Mouse (Mus musculus) myocyte (in vitro differentiated cells): Measurements from ENCODE around the gene Nomo1.

Experiments used
- CEBPB ChIP-seq: IDR thresholded peaks from 2 replicates; pipeline ENCODE4 v1.6.1; 2011; ENCODE audit warnings: mild to moderate bottlenecking, moderate library complexity; ENCODE audit not compliant: poor library complexity, insufficient read depth, severe bottlenecking
- E2F4 ChIP-seq: IDR thresholded peaks from one replicate; pipeline ENCODE4 v1.6.1; 2011; ENCODE audit warnings: mild to moderate bottlenecking, control low read depth, moderate library complexity; ENCODE audit not compliant: insufficient read depth
- MAX ChIP-seq: IDR thresholded peaks from one replicate; pipeline ENCODE4 v1.6.1; 2011; ENCODE audit warnings: low read depth, mild to moderate bottlenecking, control low read depth
- MYOD1 ChIP-seq, 3 experiments: IDR thresholded peaks; one replicate each; pipeline ENCODE4 v1.6.1; 2011; ENCODE audit warnings: control low read depth in 2 of 3, low read depth in 2 of 3, mild to moderate bottlenecking in 2 of 3, moderate library complexity in 1 of 3; ENCODE audit not compliant: insufficient read length in 2 of 3, control insufficient read depth in 1 of 3
- MYOG ChIP-seq, 3 experiments: IDR thresholded peaks; one replicate each; pipeline ENCODE4 v1.6.1; 2011; ENCODE audit warnings: control low read depth in 2 of 3, low read depth in 2 of 3, mild to moderate bottlenecking in 2 of 3; ENCODE audit not compliant: insufficient read length in 2 of 3, control insufficient read depth in 1 of 3, insufficient read depth in 1 of 3
- POLR2A ChIP-seq: IDR thresholded peaks from one replicate; pipeline ENCODE4 v1.6.1; 2011; ENCODE audit warnings: low read depth, mild to moderate bottlenecking, control low read depth, moderate library complexity; ENCODE audit not compliant: insufficient read length
- USF1 ChIP-seq: IDR thresholded peaks from one replicate; pipeline ENCODE4 v1.6.1; 2011; ENCODE audit warnings: low read depth, mild to moderate bottlenecking, control low read depth, moderate library complexity

- no peak for TF ChIP-seq POLR2A
- TF ChIP-seq MAX, result no peak
- no peak for TF ChIP-seq MYOD1 (IDR thresholded peaks at IDR 0.05; ENCODE audit: control insufficient read depth in 1 of 3, insufficient read length in 2 of 3, low read depth in 2 of 3)
- TF ChIP-seq USF1, result no peak
- no peak for TF ChIP-seq MYOG (IDR thresholded peaks at IDR 0.05; ENCODE audit: control insufficient read depth in 1 of 3, insufficient read depth in 1 of 3, insufficient read length in 2 of 3, low read depth in 2 of 3)
- no peak for TF ChIP-seq CEBPB
- TF ChIP-seq E2F4, result no peak
Measured at GRCm38 (mm10) chr7:46049981-46050380, 16.5 kb downstream of the Nomo1 start.
